Mouse (Mus musculus): ENCODE measurements around the gene Camk1g. TPM values are rescaled to one million over a fixed set of nuclear protein-coding genes. Genes with fewer than 3 reads are reported as not detected.

Gene Camk1g
- polyA plus RNA-seq, 1 experiment, result 6.5 TPM

GRCm38 (mm10) chr1:193305386-193305785 is 64.7 kb downstream of the Camk1g start:
- TF ChIP-seq CTCF (IDR thresholded peaks at IDR 0.05; ENCODE audit: control insufficient read depth, insufficient read depth, insufficient replicate concordance, low read depth, low read length) (no peak), POLR2A (IDR thresholded peaks at IDR 0.05; ENCODE audit: control insufficient read depth, low read depth, low read length) (no peak)
- no peak overlapping the region for H3K27ac ChIP-seq (ENCODE audit: control insufficient read depth, insufficient read depth, low read depth, low read length)

DNA sequence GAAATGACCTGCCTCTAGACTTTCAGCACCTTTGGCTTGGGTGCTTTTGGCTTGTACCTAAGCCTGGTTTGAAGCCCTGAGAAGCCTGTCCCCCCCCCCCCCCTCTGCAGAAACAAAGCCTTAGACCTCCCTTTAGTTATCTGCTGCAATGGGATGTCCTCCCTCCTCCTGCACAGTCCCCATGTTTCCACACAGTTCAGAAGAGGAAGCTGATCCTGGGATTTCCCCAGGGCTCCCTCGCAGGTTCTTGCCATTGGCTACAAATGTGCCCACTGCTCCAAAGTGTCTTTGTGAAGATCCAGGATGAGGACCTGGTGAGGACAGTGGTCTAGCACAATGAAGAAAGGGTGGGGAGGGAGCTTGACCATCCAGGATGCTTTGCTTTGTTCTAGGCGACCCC is 67.0 kb downstream of the Camk1g start:
- Histone ChIP-seq H3K27ac (ENCODE audit: control insufficient read depth, insufficient read depth, low read depth, low read length) (no peak overlapping the region), H3K4me3 (ENCODE audit: control insufficient read depth, low read depth, low read length) (no peak overlapping the region), H3K36me3 (ENCODE audit: control insufficient read depth, insufficient read depth, low read length) (no peaks in the 10 kb centered on the region), H3K27me3 (ENCODE audit: control insufficient read depth, insufficient read depth, low read length) (no peaks in the 10 kb centered on the region), H3K4me1 (ENCODE audit: control insufficient read depth, insufficient read depth, low read length) (no peaks in the 10 kb centered on the region; the same call in 1 of the 2 replicates)
- no peak for TF ChIP-seq POLR2A (IDR thresholded peaks at IDR 0.05; ENCODE audit: control insufficient read depth, low read depth, low read length)
- TF ChIP-seq CTCF (IDR thresholded peaks at IDR 0.05; ENCODE audit: control insufficient read depth, insufficient read depth, insufficient replicate concordance, low read depth, low read length), result no peak

More at GRCm38 (mm10) chr1:193305386-193305785, 64.7 kb downstream of the Camk1g start:
- H3K4me3 ChIP-seq (ENCODE audit: control insufficient read depth, low read depth, low read length), result no peak overlapping the region
- no peaks in the 10 kb centered on the region for H3K36me3 ChIP-seq (ENCODE audit: control insufficient read depth, insufficient read depth, low read length)
- no peaks in the 10 kb centered on the region for H3K27me3 ChIP-seq (ENCODE audit: control insufficient read depth, insufficient read depth, low read length)
- no peaks in the 10 kb centered on the region; the same call in 1 of the 2 replicates for H3K4me1 ChIP-seq (ENCODE audit: control insufficient read depth, insufficient read depth, low read length)

GRCm38 (mm10) chr1:193302093-193302405 is 68.0 kb downstream of the Camk1g start:
- Histone ChIP-seq H3K36me3 (ENCODE audit: control insufficient read depth, insufficient read depth, low read length) (no peaks in the 10 kb centered on the region), H3K27ac (ENCODE audit: control insufficient read depth, insufficient read depth, low read depth, low read length) (no peak overlapping the region)

DNA sequence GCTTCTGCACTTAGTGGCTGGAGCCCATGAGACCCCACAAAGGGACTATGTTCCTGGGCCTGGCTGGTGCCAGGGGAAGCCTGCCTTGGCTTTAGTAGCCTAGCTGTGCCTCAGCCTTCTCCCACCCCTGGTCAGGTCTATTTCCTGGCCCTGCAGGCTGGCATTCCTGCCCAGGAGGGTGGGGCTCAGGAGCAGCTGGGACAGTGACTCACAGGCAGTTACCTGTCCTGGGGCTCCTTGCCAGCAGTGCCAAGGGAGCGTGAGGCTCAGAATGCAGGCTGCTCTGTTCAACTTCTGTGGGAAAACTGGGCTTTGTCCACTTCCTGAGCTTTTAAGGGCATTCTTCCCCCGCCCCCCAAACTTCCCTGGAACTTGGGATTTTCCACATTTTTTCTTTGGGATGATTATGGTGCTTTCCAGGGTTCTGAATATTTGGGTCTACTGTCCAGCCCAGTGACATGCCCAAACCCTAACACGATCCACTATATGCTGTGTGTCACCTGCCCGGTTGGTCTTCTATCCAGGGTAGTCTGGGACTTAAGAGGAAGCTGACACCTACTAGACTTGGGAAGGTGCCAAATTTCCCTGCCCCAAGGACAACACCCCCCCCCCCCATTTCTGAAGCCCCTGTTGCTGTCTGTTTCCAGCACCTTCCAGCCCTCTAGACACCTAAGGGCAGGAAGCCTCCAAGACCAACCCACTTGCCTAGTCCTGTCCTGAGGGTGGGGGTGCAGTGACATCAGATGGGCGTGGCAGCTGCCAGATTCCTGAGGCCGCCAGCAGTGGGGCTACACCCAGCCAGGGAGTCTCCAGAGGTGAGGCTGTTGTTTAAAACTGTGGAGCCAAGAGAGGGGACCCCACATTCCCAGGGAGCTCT is 68.6 kb downstream of the Camk1g start:
- no peaks in the 10 kb centered on the region for H3K27me3 ChIP-seq (ENCODE audit: control insufficient read depth, insufficient read depth, low read length)
- H3K4me1 ChIP-seq (ENCODE audit: control insufficient read depth, insufficient read depth, low read length), result no peaks in the 10 kb centered on the region; the same call in 1 of the 2 replicates
- no peak for TF ChIP-seq POLR2A (IDR thresholded peaks at IDR 0.05; ENCODE audit: control insufficient read depth, low read depth, low read length)
- TF ChIP-seq CTCF (IDR thresholded peaks at IDR 0.05; ENCODE audit: control insufficient read depth, insufficient read depth, insufficient replicate concordance, low read depth, low read length), result no peak
- H3K4me3 ChIP-seq (ENCODE audit: control insufficient read depth, low read depth, low read length), result no peak overlapping the region
- H3K36me3 ChIP-seq (ENCODE audit: control insufficient read depth, insufficient read depth, low read length), result no peaks in the 10 kb centered on the region
- no peak overlapping the region for H3K27ac ChIP-seq (ENCODE audit: control insufficient read depth, insufficient read depth, low read depth, low read length)

More at GRCm38 (mm10) chr1:193302093-193302405, 68.0 kb downstream of the Camk1g start:
- Histone ChIP-seq H3K4me3 (ENCODE audit: control insufficient read depth, low read depth, low read length) (no peak overlapping the region), H3K27me3 (ENCODE audit: control insufficient read depth, insufficient read depth, low read length) (no peaks in the 10 kb centered on the region), H3K4me1 (ENCODE audit: control insufficient read depth, insufficient read depth, low read length) (no peaks in the 10 kb centered on the region; the same call in 1 of the 2 replicates)
- no peak for TF ChIP-seq CTCF (IDR thresholded peaks at IDR 0.05; ENCODE audit: control insufficient read depth, insufficient read depth, insufficient replicate concordance, low read depth, low read length)
- no peak for TF ChIP-seq POLR2A (IDR thresholded peaks at IDR 0.05; ENCODE audit: control insufficient read depth, low read depth, low read length)

DNA sequence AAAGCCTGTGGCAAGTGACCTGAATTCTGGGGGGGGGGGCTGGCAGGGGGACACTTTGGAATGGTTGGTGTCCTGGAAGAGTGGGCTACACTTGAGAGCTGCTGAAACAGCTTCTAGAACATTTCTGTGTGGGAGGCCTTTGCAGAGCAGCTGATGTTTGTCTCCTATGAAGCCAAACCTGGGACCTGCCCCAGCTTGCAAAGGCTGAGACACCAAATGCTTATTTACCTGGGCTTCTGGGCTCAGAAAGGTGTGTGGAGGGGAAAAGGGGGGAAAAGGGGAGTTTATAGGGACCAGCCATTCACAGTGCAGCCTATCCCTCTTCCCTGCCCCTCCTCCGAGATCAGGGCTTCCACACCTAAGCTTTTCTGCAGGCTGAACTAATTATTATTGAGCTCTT is 70.1 kb downstream of the Camk1g start:
- TF ChIP-seq CTCF (IDR thresholded peaks at IDR 0.05; ENCODE audit: control insufficient read depth, insufficient read depth, insufficient replicate concordance, low read depth, low read length) (no peak), POLR2A (IDR thresholded peaks at IDR 0.05; ENCODE audit: control insufficient read depth, low read depth, low read length) (no peak)
- Histone ChIP-seq H3K4me3 (ENCODE audit: control insufficient read depth, low read depth, low read length) (no peak overlapping the region), H3K27me3 (ENCODE audit: control insufficient read depth, insufficient read depth, low read length) (no peaks in the 10 kb centered on the region), H3K27ac (ENCODE audit: control insufficient read depth, insufficient read depth, low read depth, low read length) (no peak overlapping the region), H3K4me1 (ENCODE audit: control insufficient read depth, insufficient read depth, low read length) (no peaks in the 10 kb centered on the region; the same call in 1 of the 2 replicates), H3K36me3 (ENCODE audit: control insufficient read depth, insufficient read depth, low read length) (no peaks in the 10 kb centered on the region)

- H3K27ac ChIP-seq (ENCODE audit: control insufficient read depth, insufficient read depth, low read depth, low read length), result no peak overlapping the region
- no peak for TF ChIP-seq POLR2A (IDR thresholded peaks at IDR 0.05; ENCODE audit: control insufficient read depth, low read depth, low read length)
- TF ChIP-seq CTCF (IDR thresholded peaks at IDR 0.05; ENCODE audit: control insufficient read depth, insufficient read depth, insufficient replicate concordance, low read depth, low read length), result no peak
These were observed 71.8 kb downstream of the Camk1g start for GRCm38 (mm10) chr1:193298141-193298765.

More at GRCm38 (mm10) chr1:193298141-193298765, 71.8 kb downstream of the Camk1g start:
- Histone ChIP-seq H3K36me3 (ENCODE audit: control insufficient read depth, insufficient read depth, low read length) (no peaks in the 10 kb centered on the region), H3K4me1 (ENCODE audit: control insufficient read depth, insufficient read depth, low read length) (no peaks in the 10 kb centered on the region; the same call in 1 of the 2 replicates), H3K27me3 (ENCODE audit: control insufficient read depth, insufficient read depth, low read length) (no peaks in the 10 kb centered on the region), H3K4me3 (ENCODE audit: control insufficient read depth, low read depth, low read length) (no peak overlapping the region)

Other genes with a start within 250 kb of the Camk1g start
- gene Diexf, start 240.0 kb downstream of the Camk1g start, polyA plus RNA-seq (2012; rRNA removed), result 9.2 and 9.5 TPM in 2 replicates
- 17.5 and 23.5 TPM in 2 replicates for gene Irf6, start 217.2 kb downstream of the Camk1g start, polyA plus RNA-seq (2012; rRNA removed)
- 11.2 and 13.0 TPM in 2 replicates for gene A130010J15Rik, start 202.3 kb downstream of the Camk1g start, polyA plus RNA-seq (2012; rRNA removed)
- 0.19 TPM in 1 of 2 replicates, not detected in the other for gene Traf3ip3, start 168.6 kb downstream of the Camk1g start, polyA plus RNA-seq (2012; rRNA removed)
- gene Lamb3, start 162.6 kb downstream of the Camk1g start, polyA plus RNA-seq (2012; rRNA removed), result 4.2 and 4.8 TPM in 2 replicates
- gene Hsd11b1, start 106.2 kb downstream of the Camk1g start, polyA plus RNA-seq (2012; rRNA removed), result 0.67 and 1.8 TPM in 2 replicates
- gene G0s2, start 97.1 kb downstream of the Camk1g start, polyA plus RNA-seq (2012; rRNA removed), result 8.5 and 9.5 TPM in 2 replicates